ENCODE assay signal across 10 mouse cellular contexts in genomic region chr13:12057357-12057771, GRCm38 (mm10). TPM values are rescaled to one million over a fixed set of nuclear protein-coding genes. Genes with fewer than 3 reads are reported as not detected.
DNase-seq lines count a peak whose midpoint lies in the region; ATAC-seq and TF ChIP-seq lines count a peak whose summit lies in the region.
"Had no signal": no experiment of that assay in that cellular context is flagged by ENCODE, and none has a peak within 500 bp of the region (broad histone marks: within the 10 kb centered on the region; RNA-seq: fewer than 3 reads in every experiment).

No protein-coding gene starts in this region.

- H3K27ac ChIP-seq in liver, embryonic 14.5 days, result no peak overlapping the region
- H3K27ac ChIP-seq in liver, embryonic 12.5 days, result no peak overlapping the region
- H3K27ac ChIP-seq in embryonic facial prominence, embryonic 14.5 days (replicated peaks; ENCODE audit: low read depth, low read length), result no peak overlapping the region
- H3K27ac ChIP-seq in midbrain, embryonic 14.5 days (replicated peaks; ENCODE audit: low read depth, low read length), result no peak overlapping the region

- H3K36me3 ChIP-seq in liver, embryonic 14.5 days (replicated peaks; ENCODE audit: control insufficient read depth, insufficient read depth, low read depth), result no peaks in the 10 kb centered on the region
- H3K36me3 ChIP-seq in liver, embryonic 12.5 days, result no peaks in the 10 kb centered on the region
- H3K36me3 ChIP-seq in embryonic facial prominence, embryonic 14.5 days (ENCODE audit: control insufficient read depth, insufficient read depth, low read length), result no peaks in the 10 kb centered on the region
- no peaks in the 10 kb centered on the region for H3K36me3 ChIP-seq in midbrain, embryonic 14.5 days (ENCODE audit: control insufficient read depth, insufficient read depth, low read length)

- no peak overlapping the region for H3K4me2 ChIP-seq in liver, embryonic 14.5 days (ENCODE audit: low read depth)
- H3K4me2 ChIP-seq in liver, embryonic 12.5 days, result no peak overlapping the region
- H3K4me2 ChIP-seq in embryonic facial prominence, embryonic 14.5 days (ENCODE audit: low read depth, low read length), result no peak overlapping the region
- H3K4me2 ChIP-seq in midbrain, embryonic 14.5 days (ENCODE audit: low read length), result no peak overlapping the region

- peak; percentile 58 to 63 for DNase-seq in cerebellum, adult 18-20 months
- DNase-seq in cerebellum, adult 11-12 months, result no peak
- DNase-seq in liver, embryonic 14.5 days (ENCODE audit: low read depth in 3 of 3, low spot score in 3 of 3), result no peak
- DNase-seq in embryonic facial prominence, embryonic 14.5 days (ENCODE audit: low spot score), result no peak
- no peak for DNase-seq in midbrain, embryonic 14.5 days
- DNase-seq in urinary bladder, postnatal 36 days (ENCODE audit: low spot score in 2 of 2), result no peak
- DNase-seq in adipocyte (ENCODE audit: low spot score), result no peak
- DNase-seq: gastrocnemius, postnatal 14 days had no signal

- H3K9ac ChIP-seq in liver, embryonic 14.5 days (replicated peaks), result no peak overlapping the region
- H3K9ac ChIP-seq in liver, embryonic 12.5 days, result no peak overlapping the region
- no peak overlapping the region for H3K9ac ChIP-seq in embryonic facial prominence, embryonic 14.5 days (ENCODE audit: low read depth, low read length)
- no peak overlapping the region for H3K9ac ChIP-seq in midbrain, embryonic 14.5 days (replicated peaks; ENCODE audit: low read length)

- no peak for TF ChIP-seq EP300 in liver, embryonic 14.5 days (IDR thresholded peaks at IDR 0.05; ENCODE audit: low read depth)

- no peaks in the 10 kb centered on the region for H3K4me1 ChIP-seq in liver, embryonic 14.5 days (replicated peaks; ENCODE audit: control insufficient read depth in 2 of 2, insufficient read depth in 2 of 2, low read length in 1 of 2)
- H3K4me1 ChIP-seq in liver, embryonic 12.5 days, result no peaks in the 10 kb centered on the region
- H3K4me1 ChIP-seq in embryonic facial prominence, embryonic 14.5 days (ENCODE audit: control insufficient read depth, insufficient read depth, low read length), result no peaks in the 10 kb centered on the region
- H3K4me1 ChIP-seq in midbrain, embryonic 14.5 days (ENCODE audit: control insufficient read depth, insufficient read depth, low read length), result no peaks in the 10 kb centered on the region

- no peaks in the 10 kb centered on the region for H3K9me3 ChIP-seq in liver, embryonic 14.5 days (ENCODE audit: control insufficient read depth, low read length)
- no peaks in the 10 kb centered on the region for H3K9me3 ChIP-seq in liver, embryonic 12.5 days (replicated peaks)
- H3K9me3 ChIP-seq in embryonic facial prominence, embryonic 14.5 days (ENCODE audit: control insufficient read depth, low read length), result no peaks in the 10 kb centered on the region
- no peaks in the 10 kb centered on the region for H3K9me3 ChIP-seq in midbrain, embryonic 14.5 days (ENCODE audit: control insufficient read depth, low read length)

- no peak for ATAC-seq in liver, embryonic 14.5 days (ENCODE audit: insufficient read depth)
- no peak for ATAC-seq in liver, embryonic 12.5 days
- ATAC-seq in embryonic facial prominence, embryonic 14.5 days (ENCODE audit: low read depth), result peak; percentile 41; the same call in 1 of the 2 replicates
- ATAC-seq in midbrain, embryonic 14.5 days (ENCODE audit: low FRiP score, low TSS enrichment), result 0 out of 2 replicates have a peak, but pooled peaks have one; percentile 25

- H3K4me3 ChIP-seq in liver, embryonic 14.5 days (ENCODE audit: insufficient read depth in 1 of 2, low read depth in 2 of 2, low read length in 2 of 2), result no peak overlapping the region
- no peak overlapping the region for H3K4me3 ChIP-seq in liver, embryonic 12.5 days
- no peak overlapping the region for H3K4me3 ChIP-seq in embryonic facial prominence, embryonic 14.5 days (ENCODE audit: low read depth, low read length)
- H3K4me3 ChIP-seq in midbrain, embryonic 14.5 days (replicated peaks; ENCODE audit: low read depth, low read length), result no peak overlapping the region

- no peaks in the 10 kb centered on the region for H3K27me3 ChIP-seq in liver, embryonic 14.5 days (ENCODE audit: control insufficient read depth, insufficient read depth, low read length)
- no peaks in the 10 kb centered on the region for H3K27me3 ChIP-seq in liver, embryonic 12.5 days (replicated peaks)
- H3K27me3 ChIP-seq in embryonic facial prominence, embryonic 14.5 days (replicated peaks; ENCODE audit: control insufficient read depth, insufficient read depth, low read length), result no peaks in the 10 kb centered on the region
- no peaks in the 10 kb centered on the region for H3K27me3 ChIP-seq in midbrain, embryonic 14.5 days (ENCODE audit: control insufficient read depth, insufficient read depth, low read length)

- peak; percentile 37 for TF ChIP-seq CTCF in liver, embryonic 14.5 days (IDR thresholded peaks at IDR 0.05; ENCODE audit: low read depth)

- WGBS in liver, embryonic 14.5 days (ENCODE audit: insufficient replicate concordance), result 62% methylated on average over 8 of the region's 8 CpGs
- WGBS in liver, embryonic 12.5 days (ENCODE audit: insufficient replicate concordance), result 55% methylated on average over 8 of the region's 8 CpGs
- WGBS in embryonic facial prominence, embryonic 14.5 days, result 21% methylated on average over 8 of the region's 8 CpGs
- 66% methylated on average over 8 of the region's 8 CpGs for WGBS in midbrain, embryonic 14.5 days

RNA-seq across cellular contexts. Expression of gene Ryr2, which starts 49.4 kb away (rescaled TPM):
- polyA plus RNA-seq in liver, embryonic 14.5 days (2012; rRNA removed), result 0.10 and 0.16 TPM in 2 replicates
- polyA plus RNA-seq in liver, embryonic 14.5 days (2014; fragmentation: Nextera tagmentation; extraction: Ambion mirVana), result 0.19 and 0.53 TPM in 2 replicates
- polyA plus RNA-seq in liver, embryonic 12.5 days (2016; fragmentation: Nextera tagmentation; extraction: Ambion mirVana), result 0.20 and 0.62 TPM in 2 replicates
- 0.43 and 0.85 TPM in 2 replicates for polyA plus RNA-seq in embryonic facial prominence, embryonic 14.5 days (2014; fragmentation: Nextera tagmentation; extraction: Ambion mirVana)
- 6.1 and 6.7 TPM in 2 replicates for polyA plus RNA-seq in midbrain, embryonic 14.5 days (2014; fragmentation: Nextera tagmentation; extraction: Ambion mirVana)
- polyA plus RNA-seq: C2C12 had no signal

Comparison
In these comparisons a context has a peak if more than half of its experiments do, and no peak if none do; other contexts are left out.
1. DNase-seq: peak in cerebellum, adult 18-20 months (2 of 2); none in cerebellum, adult 11-12 months (single experiment), liver, embryonic 14.5 days (0 of 3), embryonic facial prominence, embryonic 14.5 days (single experiment), midbrain, embryonic 14.5 days (single experiment), urinary bladder, postnatal 36 days (0 of 2) and adipocyte (single experiment).
2. ATAC-seq: peak in embryonic facial prominence, embryonic 14.5 days (single experiment) and midbrain, embryonic 14.5 days (single experiment); none in liver, embryonic 14.5 days (single experiment) and liver, embryonic 12.5 days (single experiment).